Mouse (Mus musculus) lung, adult 2 months (tissue): ENCODE results near the gene Tsr3.

Experiments
- CTCF ChIP-seq: fragments of 200-500 bp; IDR thresholded peaks from 2 replicates; pipeline ENCODE4 v1.5.1; 2011; ENCODE audit warnings: mild to moderate bottlenecking, low read length, control low read depth; ENCODE audit not compliant: insufficient read depth
- POLR2A ChIP-seq: fragments of 200-500 bp; IDR thresholded peaks from 2 replicates; pipeline ENCODE4 v1.6.1; 2011; ENCODE audit warnings: low read depth, mild to moderate bottlenecking, control low read depth, low read length, borderline replicate concordance; ENCODE audit errors: extremely low read depth

- TF ChIP-seq CTCF: no peak
- no peak for TF ChIP-seq POLR2A
Observed at GRCm38 (mm10) chr17:25202401-25202800, 37.6 kb upstream of the Tsr3 start.
